Mouse (Mus musculus): ENCODE results near the gene Cldn7. TPM values are rescaled to one million over a fixed set of nuclear protein-coding genes. Genes with fewer than 3 reads are reported as not detected.
"Not testable (repeated sequence)": the region's sequence is repeated elsewhere in the genome, so short reads cannot be mapped to it uniquely, and the experiment has no call there.

The Cldn7 gene
- polyA plus RNA-seq, 1 experiment from 2014 or later = 5.9 TPM

GRCm38 (mm10) chr11:69919661-69920265, 44.8 kb upstream of the Cldn7 start:
- DNase-seq (ENCODE audit: low spot score) = peak; percentile 70
- Histone ChIP-seq H3K4me3 (ENCODE audit: low read depth, low read length) (peak overlapping the region; percentile 96), H3K27me3 (ENCODE audit: control insufficient read depth, insufficient read depth, low read length) (no peaks in the 10 kb centered on the region), H3K9me3 (ENCODE audit: control insufficient read depth, low read length) (no peaks in the 10 kb centered on the region), H3K27ac (ENCODE audit: low read depth, low read length) (peak overlapping the region; percentile 88), H3K36me3 (ENCODE audit: control insufficient read depth, insufficient read depth, low read length) (peaks cover 21% of the 10 kb centered on the region), H3K4me1 (ENCODE audit: control insufficient read depth, insufficient read depth, low read length) (peaks cover 19% of the 10 kb centered on the region), H3K9ac (ENCODE audit: low read length) (peak overlapping the region; percentile 91), H3K4me2 (ENCODE audit: low read depth) (peak overlapping the region; percentile 98)
- under 1% methylated on average over 17 of the region's 17 CpGs for WGBS
- ATAC-seq (ENCODE audit: insufficient read depth, low FRiP score, low TSS enrichment) = no peak

DNA sequence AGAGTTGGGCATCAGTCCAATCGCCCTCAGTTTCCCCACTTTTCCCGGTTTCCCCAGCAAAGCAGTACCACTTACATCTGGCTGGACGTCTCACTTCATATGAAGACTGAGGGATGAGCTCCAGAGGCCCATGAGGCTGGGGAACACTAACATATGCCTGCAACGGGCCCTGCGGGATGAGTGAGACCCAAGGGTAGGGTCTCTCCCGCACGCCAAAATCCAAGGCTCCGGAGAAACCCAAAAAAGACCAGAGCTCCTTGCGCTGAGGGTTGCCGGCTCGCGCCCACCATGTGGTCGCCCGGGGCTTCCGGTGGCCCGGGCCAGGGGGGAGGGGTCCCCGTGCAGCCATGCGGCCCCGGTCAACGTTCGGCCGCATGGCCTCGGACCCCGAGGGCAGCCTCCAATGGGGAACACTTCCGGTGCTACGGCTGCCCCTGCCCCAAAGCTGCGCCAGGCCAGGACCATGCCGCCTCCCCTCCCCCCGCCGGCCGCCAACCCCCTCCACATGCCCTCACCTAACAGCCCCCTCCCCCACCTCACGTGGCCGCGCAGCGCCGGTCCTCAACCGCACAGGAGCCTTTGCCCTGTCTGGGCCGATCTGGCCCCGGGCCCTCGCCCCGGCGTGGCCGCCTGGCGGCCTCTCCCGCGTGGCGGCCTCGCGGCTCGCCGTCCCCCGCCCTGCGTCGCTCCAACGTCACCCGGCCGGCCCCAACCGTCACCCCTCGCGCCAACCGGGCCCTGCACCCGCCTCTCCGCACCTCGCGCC, 44.1 kb upstream of the Cldn7 start:
- H3K36me3 ChIP-seq (ENCODE audit: control insufficient read depth, insufficient read depth, low read length) = peaks cover 21% of the 10 kb centered on the region
- peak overlapping the region; percentile 98 for H3K4me2 ChIP-seq (ENCODE audit: low read depth)
- peak; percentile 54 for DNase-seq (ENCODE audit: low spot score)
- H3K9ac ChIP-seq (ENCODE audit: low read length) = peak overlapping the region; percentile 91
- peaks cover 15% of the 10 kb centered on the region for H3K4me1 ChIP-seq (ENCODE audit: control insufficient read depth, insufficient read depth, low read length)
- ATAC-seq (ENCODE audit: insufficient read depth, low FRiP score, low TSS enrichment) = peak; percentile 32
- no peaks in the 10 kb centered on the region for H3K27me3 ChIP-seq (ENCODE audit: control insufficient read depth, insufficient read depth, low read length)
- no peaks in the 10 kb centered on the region for H3K9me3 ChIP-seq (ENCODE audit: control insufficient read depth, low read length)
- peak overlapping the region; percentile 96 for H3K4me3 ChIP-seq (ENCODE audit: low read depth, low read length)
- 1% methylated on average over 55 of the region's 65 CpGs for WGBS
- peak overlapping the region; percentile 88 for H3K27ac ChIP-seq (ENCODE audit: low read depth, low read length)

GRCm38 (mm10) chr11:69921114-69922011, 43.2 kb upstream of the Cldn7 start, which contains the start of gene Eif5a:
TSS of gene Eif5a (minus strand) at chr11:69921958.
- ATAC-seq (ENCODE audit: insufficient read depth, low FRiP score, low TSS enrichment) (peak; percentile 92), DNase-seq (ENCODE audit: low spot score) (peak; percentile 100)
- H3K4me1 ChIP-seq (ENCODE audit: control insufficient read depth, insufficient read depth, low read length) = peaks cover 9% of the 10 kb centered on the region
- no peaks in the 10 kb centered on the region for H3K9me3 ChIP-seq (ENCODE audit: control insufficient read depth, low read length)
- peak within 1 kb of the TSS; percentile 88 for H3K27ac ChIP-seq (ENCODE audit: low read depth, low read length)
- no peaks in the 10 kb centered on the region for H3K27me3 ChIP-seq (ENCODE audit: control insufficient read depth, insufficient read depth, low read length)
- peak within 1 kb of the TSS; percentile 98 for H3K4me2 ChIP-seq (ENCODE audit: low read depth)
- under 1% methylated on average over 70 of the region's 78 CpGs for WGBS
- peak within 1 kb of the TSS; percentile 91 for H3K9ac ChIP-seq (ENCODE audit: low read length)
- peaks cover 15% of the 10 kb centered on the region for H3K36me3 ChIP-seq (ENCODE audit: control insufficient read depth, insufficient read depth, low read length)
- H3K4me3 ChIP-seq (ENCODE audit: low read depth, low read length) = peak within 1 kb of the TSS; percentile 96

DNA sequence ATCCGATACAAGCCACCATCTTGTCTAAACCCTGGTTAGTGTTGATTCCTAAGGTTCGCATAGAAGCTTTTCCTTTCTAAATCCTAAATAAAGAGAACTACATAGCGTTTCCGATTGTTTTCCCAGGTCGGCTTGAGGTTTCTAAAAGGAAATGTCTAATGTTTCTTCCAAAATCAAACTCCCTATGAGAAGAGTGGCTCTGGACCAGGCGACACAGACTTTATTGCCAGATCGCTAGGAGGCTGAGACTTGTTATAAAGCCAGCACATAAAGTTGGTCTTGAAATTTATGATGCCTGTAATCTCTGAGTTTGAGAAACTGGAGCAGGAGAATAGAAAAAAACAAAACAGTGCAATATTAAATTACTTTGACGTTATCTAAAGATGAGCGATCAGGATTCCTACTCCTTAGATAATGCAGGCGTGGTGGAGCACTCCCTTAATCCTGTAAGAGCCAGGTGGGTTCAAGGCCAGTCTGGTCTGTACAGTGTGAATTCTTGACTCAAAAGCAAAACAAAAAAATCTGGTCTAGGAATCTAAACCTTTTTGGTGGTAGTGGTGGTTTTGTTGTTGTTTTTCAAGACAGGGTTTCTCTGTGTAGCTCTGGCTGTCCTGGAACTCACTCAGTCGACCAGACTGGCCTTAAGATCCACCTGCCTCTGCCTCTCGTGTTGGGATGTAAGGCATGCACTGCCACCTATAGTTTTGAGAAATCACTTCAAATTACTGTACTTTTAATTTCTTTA, 42.4 kb upstream of the Cldn7 start:
- Histone ChIP-seq H3K4me3 (ENCODE audit: low read depth, low read length) (peak overlapping the region; percentile 96), H3K36me3 (ENCODE audit: control insufficient read depth, insufficient read depth, low read length) (peaks cover 12% of the 10 kb centered on the region), H3K9ac (ENCODE audit: low read length) (peak overlapping the region; percentile 59), H3K4me2 (ENCODE audit: low read depth) (peak overlapping the region; percentile 55), H3K9me3 (ENCODE audit: control insufficient read depth, low read length) (no peaks in the 10 kb centered on the region), H3K27me3 (ENCODE audit: control insufficient read depth, insufficient read depth, low read length) (no peaks in the 10 kb centered on the region), H3K27ac (ENCODE audit: low read depth, low read length) (peak overlapping the region; percentile 77), H3K4me1 (ENCODE audit: control insufficient read depth, insufficient read depth, low read length) (peaks cover 9% of the 10 kb centered on the region)
- ATAC-seq (ENCODE audit: insufficient read depth, low FRiP score, low TSS enrichment) (no peak), DNase-seq (ENCODE audit: low spot score) (no peak)
- 6% methylated on average over 12 of the region's 12 CpGs for WGBS

DNA sequence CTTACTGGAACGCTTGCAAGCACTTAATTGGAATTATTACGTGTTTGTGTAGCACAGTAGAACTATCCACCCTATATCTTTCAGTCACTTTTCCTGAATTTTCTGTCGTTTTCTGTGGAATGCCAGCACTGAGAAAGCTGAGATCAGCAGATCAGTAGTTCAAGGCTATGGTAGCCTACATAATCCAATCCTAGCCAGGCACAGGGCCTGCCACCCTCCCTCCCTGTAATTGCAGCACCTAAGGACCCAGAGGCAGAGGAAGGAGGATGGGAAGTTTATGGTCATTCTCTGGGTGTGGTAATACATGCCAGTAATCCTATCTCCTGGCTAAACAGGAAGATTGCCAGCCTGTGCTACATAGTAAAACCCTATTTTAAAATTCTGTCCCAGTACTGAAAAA, 41.8 kb upstream of the Cldn7 start:
- H3K4me3 ChIP-seq (ENCODE audit: low read depth, low read length) = no peak overlapping the region
- peaks cover 9% of the 10 kb centered on the region for H3K4me1 ChIP-seq (ENCODE audit: control insufficient read depth, insufficient read depth, low read length)
- ATAC-seq (ENCODE audit: insufficient read depth, low FRiP score, low TSS enrichment) (no peak), DNase-seq (ENCODE audit: low spot score) (no peak)
- H3K4me2 ChIP-seq (ENCODE audit: low read depth) = no peak overlapping the region; the same call in 1 of the 2 replicates
- peaks cover 6% of the 10 kb centered on the region for H3K36me3 ChIP-seq (ENCODE audit: control insufficient read depth, insufficient read depth, low read length)
- H3K9me3 ChIP-seq (ENCODE audit: control insufficient read depth, low read length) = no peaks in the 10 kb centered on the region
- H3K27ac ChIP-seq (ENCODE audit: low read depth, low read length) = no peak overlapping the region
- H3K27me3 ChIP-seq (ENCODE audit: control insufficient read depth, insufficient read depth, low read length) = no peaks in the 10 kb centered on the region
- H3K9ac ChIP-seq (ENCODE audit: low read length) = peak overlapping the region; percentile 11; the same call in 1 of the 2 replicates
- WGBS = 77% methylated on average over 3 of the region's 3 CpGs

DNA sequence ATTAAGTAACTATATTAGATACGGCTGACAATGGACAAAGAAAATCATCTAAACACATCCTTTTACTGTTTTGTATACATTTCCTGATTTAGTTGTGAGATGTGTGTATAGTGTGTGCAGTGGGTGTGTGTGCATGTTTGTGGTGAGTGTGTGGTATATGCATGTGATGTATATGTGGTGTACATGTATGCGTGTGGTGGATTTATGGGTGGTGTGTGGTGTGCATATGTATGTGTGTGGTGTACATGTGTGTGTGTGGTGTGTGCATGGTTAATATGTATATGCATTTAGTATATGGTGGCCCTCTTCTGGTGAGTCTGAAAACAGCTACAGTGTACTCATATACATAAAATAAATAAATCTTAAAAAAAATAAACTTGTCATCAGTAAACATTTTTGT, 37.1 kb upstream of the Cldn7 start:
- ATAC-seq (ENCODE audit: insufficient read depth, low FRiP score, low TSS enrichment) = no peak

GRCm38 (mm10) chr11:69929712-69930111, 34.9 kb upstream of the Cldn7 start:
- WGBS = 84% methylated on average over 4 of the region's 4 CpGs

More for the DNA sequence above, 37.1 kb upstream of the Cldn7 start:
- WGBS = 93% methylated on average over 2 of the region's 2 CpGs
- Histone ChIP-seq H3K4me3 (ENCODE audit: low read depth, low read length) (no peak overlapping the region), H3K36me3 (ENCODE audit: control insufficient read depth, insufficient read depth, low read length) (no peaks in the 10 kb centered on the region), H3K27ac (ENCODE audit: low read depth, low read length) (no peak overlapping the region), H3K9ac (ENCODE audit: low read length) (no peak overlapping the region), H3K4me2 (ENCODE audit: low read depth) (no peak overlapping the region), H3K9me3 (ENCODE audit: control insufficient read depth, low read length) (no peaks in the 10 kb centered on the region), H3K4me1 (ENCODE audit: control insufficient read depth, insufficient read depth, low read length) (0 out of 2 replicates have a peak, but pooled peaks cover 2% of the 10 kb centered on the region), H3K27me3 (ENCODE audit: control insufficient read depth, insufficient read depth, low read length) (no peaks in the 10 kb centered on the region)
- no peak for DNase-seq (ENCODE audit: low spot score)

DNA sequence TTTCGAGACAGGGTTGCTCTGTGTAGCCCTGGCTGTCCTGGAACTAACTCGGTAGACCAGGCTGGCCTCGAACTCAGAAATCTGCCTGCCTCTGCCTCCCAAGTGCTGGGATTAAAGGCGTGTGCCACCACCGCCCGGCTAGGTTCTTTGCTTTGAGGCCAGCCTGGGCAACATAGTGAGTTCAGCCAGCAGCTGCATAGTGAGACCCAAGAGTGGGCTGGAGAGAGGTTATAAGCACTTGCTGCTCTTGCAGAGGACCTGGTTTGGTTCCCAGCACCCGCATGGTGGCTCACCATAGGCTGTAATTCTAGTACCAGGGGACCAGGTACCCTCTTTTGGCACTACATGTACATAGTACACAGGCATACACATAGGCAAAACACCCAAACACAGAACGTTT, 34.4 kb upstream of the Cldn7 start:
- 93% methylated on average over 8 of the region's 8 CpGs for WGBS
- ATAC-seq (ENCODE audit: insufficient read depth, low FRiP score, low TSS enrichment) = not testable (repeated sequence)

More at GRCm38 (mm10) chr11:69929712-69930111, 34.9 kb upstream of the Cldn7 start:
- Histone ChIP-seq H3K9me3 (ENCODE audit: control insufficient read depth, low read length) (no peaks in the 10 kb centered on the region), H3K4me1 (ENCODE audit: control insufficient read depth, insufficient read depth, low read length) (no peaks in the 10 kb centered on the region), H3K27ac (ENCODE audit: low read depth, low read length) (no peak overlapping the region), H3K36me3 (ENCODE audit: control insufficient read depth, insufficient read depth, low read length) (no peaks in the 10 kb centered on the region), H3K27me3 (ENCODE audit: control insufficient read depth, insufficient read depth, low read length) (no peaks in the 10 kb centered on the region; the same call in 1 of the 2 replicates), H3K9ac (ENCODE audit: low read length) (no peak overlapping the region), H3K4me3 (ENCODE audit: low read depth, low read length) (no peak overlapping the region), H3K4me2 (ENCODE audit: low read depth) (no peak overlapping the region)
- DNase-seq (ENCODE audit: low spot score) (no peak), ATAC-seq (ENCODE audit: insufficient read depth, low FRiP score, low TSS enrichment) (no peak)

More for the DNA sequence above, 34.4 kb upstream of the Cldn7 start:
- H3K36me3 ChIP-seq (ENCODE audit: control insufficient read depth, insufficient read depth, low read length); H3K4me2 ChIP-seq (ENCODE audit: low read depth); H3K4me1 ChIP-seq (ENCODE audit: control insufficient read depth, insufficient read depth, low read length); H3K9ac ChIP-seq (ENCODE audit: low read length); DNase-seq (ENCODE audit: low spot score); H3K4me3 ChIP-seq (ENCODE audit: low read depth, low read length); H3K9me3 ChIP-seq (ENCODE audit: control insufficient read depth, low read length); H3K27me3 ChIP-seq (ENCODE audit: control insufficient read depth, insufficient read depth, low read length); H3K27ac ChIP-seq (ENCODE audit: low read depth, low read length): not testable (repeated sequence)
